Mouse (Mus musculus) erythroblast, adult 5-6 weeks (primary cell): ENCODE data around the gene Gapdhs. TPM values are rescaled to one million over a fixed set of nuclear protein-coding genes. Genes with fewer than 3 reads are reported as not detected.

ENCODE experiments used
- ATAC-seq: replicated peaks from 2 replicates; pipeline ENCODE4 v1.8.0; 2016; ENCODE audit warnings: moderate number of reproducible peaks, mild to moderate bottlenecking, moderate TSS enrichment, inconsistent platforms; ENCODE audit not compliant: poor library complexity, low FRiP score, severe bottlenecking
- total RNA-seq, 2 experiments: library from RNA; stranded (forward) in 1 of 2; stranded (reverse) in 1 of 2; fragments of 150-400 nt in 1 of 2; fragments of 200-764, 138-1000 nt in 1 of 2; gene quantifications; 2 replicates each; pipeline versions ENCODE4 v1.2.3 to v1.2.4; 2015 to 2017; ENCODE audit warnings: low replicate concordance in 2 of 2

Gapdhs gene
- total RNA-seq, 2 experiments from 2014 or later, result not detected

DNA sequence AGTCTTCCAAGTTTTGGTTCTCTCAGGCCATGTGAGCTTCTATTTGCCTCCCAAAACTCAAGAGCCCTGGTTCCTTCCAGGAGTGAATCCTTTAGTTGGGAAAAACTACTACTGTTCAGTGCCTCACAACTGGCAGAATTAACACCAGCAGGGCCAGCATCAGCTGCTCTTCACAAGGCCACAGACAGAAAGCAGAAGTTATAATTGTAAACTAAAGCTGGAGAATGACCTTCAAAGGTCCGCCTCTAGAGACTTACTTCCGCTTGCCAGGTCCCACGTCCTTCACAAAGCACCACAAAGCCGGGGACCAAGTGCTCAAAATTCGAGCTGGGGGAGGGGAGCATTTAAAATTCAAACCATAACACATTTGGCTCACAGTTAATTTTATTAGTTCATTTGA lies 45.4 kb downstream of the Gapdhs start:
- no peak for ATAC-seq

DNA sequence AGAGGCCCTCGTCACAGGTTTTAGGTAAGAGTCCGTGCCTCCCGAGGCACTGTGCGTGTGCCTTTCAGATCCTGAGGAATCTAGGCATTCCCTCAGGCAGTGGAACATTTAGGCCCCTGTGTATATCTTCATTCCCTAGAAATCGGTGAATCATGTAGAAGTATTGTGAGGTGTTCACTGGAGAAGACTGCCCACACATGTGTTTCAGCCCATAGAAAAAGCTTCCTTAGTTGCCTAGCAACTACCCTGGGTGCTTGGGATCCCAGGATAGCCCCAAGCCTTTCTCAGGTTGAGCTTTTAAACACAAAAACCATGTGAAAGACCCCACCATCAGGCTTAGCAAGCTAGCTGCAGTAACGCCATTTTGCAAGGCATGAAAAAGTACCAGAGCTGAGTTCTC lies 55.2 kb downstream of the Gapdhs start:
- no peak for ATAC-seq

DNA sequence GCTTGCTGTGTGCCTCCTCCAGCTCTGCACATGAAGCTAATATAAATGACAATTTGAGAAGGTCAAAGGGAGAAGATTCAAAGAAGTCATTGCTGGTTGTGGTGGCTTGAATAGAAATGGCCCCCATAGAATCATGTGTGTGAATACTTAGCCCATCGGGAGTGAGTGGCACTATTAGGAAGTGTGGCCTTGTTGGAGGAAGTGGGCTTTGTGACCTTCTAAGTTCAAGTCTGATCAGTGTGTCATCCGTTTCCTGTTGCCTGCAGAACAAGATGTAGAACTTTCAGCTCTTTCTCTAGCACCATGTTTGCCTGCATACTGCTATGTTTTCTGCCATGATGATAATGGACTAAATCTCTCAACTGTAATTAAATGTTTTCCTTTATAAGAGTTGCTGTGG lies 60.1 kb downstream of the Gapdhs start:
- ATAC-seq, result no peak

DNA sequence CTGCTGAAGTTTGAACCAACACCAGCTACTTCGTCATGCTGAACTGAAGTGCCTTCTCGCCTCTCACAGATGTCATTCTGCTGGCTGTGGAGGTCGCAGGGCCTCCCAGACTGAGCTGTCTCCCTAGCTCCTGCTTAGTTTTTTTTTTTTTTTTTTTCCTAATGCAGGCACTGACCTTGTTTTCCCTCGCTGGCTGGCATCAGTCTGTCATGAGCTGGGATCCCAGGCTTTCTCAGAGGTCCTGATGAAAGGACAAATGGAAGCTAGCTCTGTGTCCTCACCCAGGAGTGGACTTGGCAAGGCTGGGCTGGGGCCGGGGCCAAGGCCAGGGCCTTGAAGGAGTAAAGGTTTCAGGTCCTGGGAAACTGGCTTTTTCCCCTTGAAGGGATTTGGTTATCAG lies 61.6 kb downstream of the Gapdhs start:
- ATAC-seq, result no peak

Other genes starting within 250 kb of the Gapdhs start
Only the 30 nearest of the 32 such genes appear.
- gene Arhgap33, start 208.6 kb downstream of the Gapdhs start, total RNA-seq (2015; ENCODE audit: low replicate concordance), result 5.0 and 6.7 TPM in 2 replicates
- 9.5 and 9.6 TPM in 2 replicates for gene Arhgap33, start 208.6 kb downstream of the Gapdhs start, total RNA-seq (2017; ENCODE audit: low replicate concordance)
- gene Hspb6, start 191.5 kb downstream of the Gapdhs start, total RNA-seq (2015; ENCODE audit: low replicate concordance), result 6.3 and 19.4 TPM in 2 replicates
- gene Hspb6, start 191.5 kb downstream of the Gapdhs start, total RNA-seq (2017; ENCODE audit: low replicate concordance), result 2.2 and 3.9 TPM in 2 replicates
- 0.38 and 2.1 TPM in 2 replicates for gene Proser3, start 191.4 kb downstream of the Gapdhs start, total RNA-seq (2015; ENCODE audit: low replicate concordance)
- gene Proser3, start 191.4 kb downstream of the Gapdhs start, total RNA-seq (2017; ENCODE audit: low replicate concordance), result 0.77 and 4.6 TPM in 2 replicates
- 48.0 and 55.0 TPM in 2 replicates for gene Lin37, start 183.8 kb downstream of the Gapdhs start, total RNA-seq (2015; ENCODE audit: low replicate concordance)
- 7.8 and 8.9 TPM in 2 replicates for gene Lin37, start 183.8 kb downstream of the Gapdhs start, total RNA-seq (2017; ENCODE audit: low replicate concordance)
- gene U2af1l4, start 180.4 kb downstream of the Gapdhs start, total RNA-seq (2015; ENCODE audit: low replicate concordance), result 3.5 and 30.1 TPM in 2 replicates
- 30.0 and 39.4 TPM in 2 replicates for gene U2af1l4, start 180.4 kb downstream of the Gapdhs start, total RNA-seq (2017; ENCODE audit: low replicate concordance)
- gene Gm49396, start 180.3 kb downstream of the Gapdhs start, total RNA-seq (2015; ENCODE audit: low replicate concordance), result 1.3 and 4.8 TPM in 2 replicates
- 5.2 and 6.6 TPM in 2 replicates for gene Gm49396, start 180.3 kb downstream of the Gapdhs start, total RNA-seq (2017; ENCODE audit: low replicate concordance)
- gene Psenen, start 180.1 kb downstream of the Gapdhs start, total RNA-seq (2015; ENCODE audit: low replicate concordance), result 73.4 and 88.8 TPM in 2 replicates
- 41.4 and 69.3 TPM in 2 replicates for gene Psenen, start 180.1 kb downstream of the Gapdhs start, total RNA-seq (2017; ENCODE audit: low replicate concordance)
- gene Igflr1, start 178.3 kb downstream of the Gapdhs start, total RNA-seq (2015; ENCODE audit: low replicate concordance), result 4.0 and 7.3 TPM in 2 replicates
- gene Igflr1, start 178.3 kb downstream of the Gapdhs start, total RNA-seq (2017; ENCODE audit: low replicate concordance), result not detected in 2 replicates
- 31.1 and 35.0 TPM in 2 replicates for gene Kmt2b, start 155.0 kb downstream of the Gapdhs start, total RNA-seq (2015; ENCODE audit: low replicate concordance)
- gene Kmt2b, start 155.0 kb downstream of the Gapdhs start, total RNA-seq (2017; ENCODE audit: low replicate concordance), result 14.9 and 21.2 TPM in 2 replicates
- gene Zbtb32, start 144.8 kb downstream of the Gapdhs start, total RNA-seq (2015; ENCODE audit: low replicate concordance), result not detected in 2 replicates
- not detected in 2 replicates for gene Zbtb32, start 144.8 kb downstream of the Gapdhs start, total RNA-seq (2017; ENCODE audit: low replicate concordance)
- not detected in 2 replicates for gene Upk1a, start 130.8 kb downstream of the Gapdhs start, total RNA-seq (2015; ENCODE audit: low replicate concordance)
- gene Upk1a, start 130.8 kb downstream of the Gapdhs start, total RNA-seq (2017; ENCODE audit: low replicate concordance), result not detected in 2 replicates
- gene Cox6b1, start 117.5 kb downstream of the Gapdhs start, total RNA-seq (2015; ENCODE audit: low replicate concordance), result 74.4 and 173 TPM in 2 replicates
- 135 and 145 TPM in 2 replicates for gene Cox6b1, start 117.5 kb downstream of the Gapdhs start, total RNA-seq (2017; ENCODE audit: low replicate concordance)
- not detected in 2 replicates for gene Etv2, start 107.8 kb downstream of the Gapdhs start, total RNA-seq (2015; ENCODE audit: low replicate concordance)
- gene Etv2, start 107.8 kb downstream of the Gapdhs start, total RNA-seq (2017; ENCODE audit: low replicate concordance), result not detected in 2 replicates
- gene Rbm42, start 93.4 kb downstream of the Gapdhs start, total RNA-seq (2015; ENCODE audit: low replicate concordance), result 12.3 and 22.5 TPM in 2 replicates
- gene Rbm42, start 93.4 kb downstream of the Gapdhs start, total RNA-seq (2017; ENCODE audit: low replicate concordance), result 14.0 and 15.1 TPM in 2 replicates
- 1.5 and 9.2 TPM in 2 replicates for gene Haus5, start 78.7 kb downstream of the Gapdhs start, total RNA-seq (2015; ENCODE audit: low replicate concordance)
- 10.5 and 13.7 TPM in 2 replicates for gene Haus5, start 78.7 kb downstream of the Gapdhs start, total RNA-seq (2017; ENCODE audit: low replicate concordance)
- gene Pmis2, start 72.1 kb downstream of the Gapdhs start, total RNA-seq (2015; ENCODE audit: low replicate concordance), result not detected in 2 replicates
- gene Pmis2, start 72.1 kb downstream of the Gapdhs start, total RNA-seq (2017; ENCODE audit: low replicate concordance), result not detected in 2 replicates
- gene 2200002J24Rik, start 44.8 kb downstream of the Gapdhs start, total RNA-seq (2015; ENCODE audit: low replicate concordance), result not detected in 2 replicates
- gene 2200002J24Rik, start 44.8 kb downstream of the Gapdhs start, total RNA-seq (2017; ENCODE audit: low replicate concordance), result not detected in 2 replicates
- not detected in 2 replicates for gene Atp4a, start 31.5 kb downstream of the Gapdhs start, total RNA-seq (2015; ENCODE audit: low replicate concordance)
- 0.14 and 0.68 TPM in 2 replicates for gene Atp4a, start 31.5 kb downstream of the Gapdhs start, total RNA-seq (2017; ENCODE audit: low replicate concordance)
- gene Tmem147, start 14.1 kb downstream of the Gapdhs start, total RNA-seq (2015; ENCODE audit: low replicate concordance), result 28.4 and 42.4 TPM in 2 replicates
- gene Tmem147, start 14.1 kb downstream of the Gapdhs start, total RNA-seq (2017; ENCODE audit: low replicate concordance), result 9.4 and 12.8 TPM in 2 replicates
- not detected in 2 replicates for gene Sbsn, start 7.8 kb upstream of the Gapdhs start, total RNA-seq (2015; ENCODE audit: low replicate concordance)
- not detected in 2 replicates for gene Sbsn, start 7.8 kb upstream of the Gapdhs start, total RNA-seq (2017; ENCODE audit: low replicate concordance)
- gene Dmkn, start 20.1 kb upstream of the Gapdhs start, total RNA-seq (2015; ENCODE audit: low replicate concordance), result 7.7 and 29.0 TPM in 2 replicates
- gene Dmkn, start 20.1 kb upstream of the Gapdhs start, total RNA-seq (2017; ENCODE audit: low replicate concordance), result 5.3 and 10.9 TPM in 2 replicates
- not detected in 2 replicates for gene Krtdap, start 44.2 kb upstream of the Gapdhs start, total RNA-seq (2015; ENCODE audit: low replicate concordance)
- not detected in 2 replicates for gene Krtdap, start 44.2 kb upstream of the Gapdhs start, total RNA-seq (2017; ENCODE audit: low replicate concordance)
- 8.1 and 11.1 TPM in 2 replicates for gene Ffar2, start 80.1 kb upstream of the Gapdhs start, total RNA-seq (2015; ENCODE audit: low replicate concordance)
- 10.6 and 12.3 TPM in 2 replicates for gene Ffar2, start 80.1 kb upstream of the Gapdhs start, total RNA-seq (2017; ENCODE audit: low replicate concordance)
- gene Ffar3, start 112.5 kb upstream of the Gapdhs start, total RNA-seq (2015; ENCODE audit: low replicate concordance), result not detected in 2 replicates
- not detected in 2 replicates for gene Ffar3, start 112.5 kb upstream of the Gapdhs start, total RNA-seq (2017; ENCODE audit: low replicate concordance)
- gene Ffar1, start 117.9 kb upstream of the Gapdhs start, total RNA-seq (2015; ENCODE audit: low replicate concordance), result not detected in 2 replicates
- gene Ffar1, start 117.9 kb upstream of the Gapdhs start, total RNA-seq (2017; ENCODE audit: low replicate concordance), result not detected in 2 replicates
- gene Cd22, start 136.7 kb upstream of the Gapdhs start, total RNA-seq (2015; ENCODE audit: low replicate concordance), result 1.0 and 19.6 TPM in 2 replicates
- gene Cd22, start 136.7 kb upstream of the Gapdhs start, total RNA-seq (2017; ENCODE audit: low replicate concordance), result 0.42 TPM in 1 of 2 replicates, not detected in the other
- not detected in 2 replicates for gene Mag, start 171.2 kb upstream of the Gapdhs start, total RNA-seq (2015; ENCODE audit: low replicate concordance)
- 0.70 TPM in 1 of 2 replicates, not detected in the other for gene Mag, start 171.2 kb upstream of the Gapdhs start, total RNA-seq (2017; ENCODE audit: low replicate concordance)
- not detected in 2 replicates for gene Hamp2, start 181.0 kb upstream of the Gapdhs start, total RNA-seq (2015; ENCODE audit: low replicate concordance)
- not detected in 2 replicates for gene Hamp2, start 181.0 kb upstream of the Gapdhs start, total RNA-seq (2017; ENCODE audit: low replicate concordance)
- gene Hamp, start 200.4 kb upstream of the Gapdhs start, total RNA-seq (2015; ENCODE audit: low replicate concordance), result not detected in 2 replicates
- gene Hamp, start 200.4 kb upstream of the Gapdhs start, total RNA-seq (2017; ENCODE audit: low replicate concordance), result not detected in 2 replicates
- gene Usf2, start 213.1 kb upstream of the Gapdhs start, total RNA-seq (2015; ENCODE audit: low replicate concordance), result 36.5 and 39.3 TPM in 2 replicates
- gene Usf2, start 213.1 kb upstream of the Gapdhs start, total RNA-seq (2017; ENCODE audit: low replicate concordance), result 47.0 and 47.3 TPM in 2 replicates